Comparison of ENCODE assay signal across 8 mouse cellular contexts in genomic region chr5:31251541-31252101, GRCm38 (mm10). TPM values are rescaled to one million over a fixed set of nuclear protein-coding genes. Genes with fewer than 3 reads are reported as not detected.
DNase-seq lines count a peak whose midpoint lies in the region; ATAC-seq and TF ChIP-seq lines count a peak whose summit lies in the region.

TSS of gene Krtcap3 (plus strand) at chr5:31251691.

- peak within 1 kb of the TSS; percentile 49 for H3K4me2 ChIP-seq in forebrain, embryonic 11.5 days (ENCODE audit: low read depth, low read length, severe bottlenecking)
- peak within 1 kb of the TSS; percentile 70 for H3K4me2 ChIP-seq in liver, postnatal 0 days (ENCODE audit: low read depth, low read length)
- H3K4me2 ChIP-seq in neural tube, embryonic 13.5 days, result peak within 1 kb of the TSS; percentile 32

- H3K27ac ChIP-seq in ES-Bruce4 (ENCODE audit: insufficient read depth, low read length), result no peak within 1 kb of the TSS
- no peak within 1 kb of the TSS for H3K27ac ChIP-seq in forebrain, embryonic 11.5 days (ENCODE audit: low read depth, low read length)
- no peak within 1 kb of the TSS for H3K27ac ChIP-seq in liver, postnatal 0 days (ENCODE audit: low read depth)
- no peak within 1 kb of the TSS for H3K27ac ChIP-seq in neural tube, embryonic 13.5 days (replicated peaks)

- no peak for TF ChIP-seq POLR2A in ES-Bruce4 (IDR thresholded peaks at IDR 0.05; ENCODE audit: insufficient read depth, low read length)

- no peak for TF ChIP-seq CTCF in ES-Bruce4 (IDR thresholded peaks at IDR 0.05; ENCODE audit: low read depth, low read length)
- no peak for TF ChIP-seq CTCF in liver, postnatal 0 days (IDR thresholded peaks at IDR 0.05; ENCODE audit: low read depth)

- H3K9ac ChIP-seq in ES-Bruce4 (ENCODE audit: low read depth, poor library complexity, severe bottlenecking), result peak within 1 kb of the TSS; percentile 11
- H3K9ac ChIP-seq in forebrain, embryonic 11.5 days (ENCODE audit: low read length), result peak within 1 kb of the TSS; percentile 27; the same call in 1 of the 2 replicates
- H3K9ac ChIP-seq in liver, postnatal 0 days (replicated peaks), result no peak within 1 kb of the TSS; the same call in 1 of the 2 replicates
- peak within 1 kb of the TSS; percentile 38 for H3K9ac ChIP-seq in neural tube, embryonic 13.5 days

- ATAC-seq in activated CD4-positive, CD25-positive, alpha-beta regulatory T cell, adult 4 months, result peak; percentile 41
- peak; percentile 46 for ATAC-seq in forebrain, embryonic 11.5 days (replicated peaks; ENCODE audit: low FRiP score)
- peak; percentile 88 for ATAC-seq in liver, postnatal 0 days
- peak; percentile 45 for ATAC-seq in neural tube, embryonic 13.5 days (ENCODE audit: low read depth)
- ATAC-seq in monocyte, adult 5-6 weeks (replicated peaks; ENCODE audit: insufficient number of reproducible peaks, low FRiP score, low TSS enrichment, poor library complexity, severe bottlenecking), result no peak

- H3K4me3 ChIP-seq in ES-Bruce4 (ENCODE audit: low read depth, low read length), result peak within 1 kb of the TSS; percentile 54
- H3K4me3 ChIP-seq in forebrain, embryonic 11.5 days (ENCODE audit: low read depth, low read length), result peak within 1 kb of the TSS; percentile 18
- peak within 1 kb of the TSS; percentile 46 for H3K4me3 ChIP-seq in liver, postnatal 0 days (ENCODE audit: low read depth, low read length)
- H3K4me3 ChIP-seq in neural tube, embryonic 13.5 days, result peak within 1 kb of the TSS; percentile 7

- peak; percentile 71 for DNase-seq in forebrain, embryonic 11.5 days (ENCODE audit: low spot score)
- peak; percentile 76 for DNase-seq in kidney, adult 11 months
- DNase-seq in liver, postnatal 0 days, result peak; percentile 65
- DNase-seq in gastrocnemius, postnatal 25 days, result no peak

- 6% methylated on average over 43 of the region's 47 CpGs for WGBS in forebrain, embryonic 11.5 days
- WGBS in liver, postnatal 0 days (ENCODE audit: insufficient replicate concordance), result 53% methylated on average over 46 of the region's 47 CpGs
- 10% methylated on average over 47 of the region's 47 CpGs for WGBS in neural tube, embryonic 13.5 days

- H3K36me3 ChIP-seq in ES-Bruce4 (ENCODE audit: control insufficient read depth, insufficient read depth, low read length, poor library complexity, severe bottlenecking), result peaks cover 8% of the 10 kb centered on the region; the same call in 1 of the 2 replicates
- peaks cover 10% of the 10 kb centered on the region; the same call in 1 of the 2 replicates for H3K36me3 ChIP-seq in forebrain, embryonic 11.5 days (ENCODE audit: control insufficient read depth, insufficient read depth, low read length)
- H3K36me3 ChIP-seq in liver, postnatal 0 days (replicated peaks; ENCODE audit: insufficient read depth, low read length), result peaks cover 54% of the 10 kb centered on the region
- H3K36me3 ChIP-seq in neural tube, embryonic 13.5 days, result peaks cover 97% of the 10 kb centered on the region

- H3K4me1 ChIP-seq in ES-Bruce4 (ENCODE audit: control insufficient read depth, insufficient read depth, low read length), result peaks cover 2% of the 10 kb centered on the region
- H3K4me1 ChIP-seq in forebrain, embryonic 11.5 days (replicated peaks; ENCODE audit: control insufficient read depth, insufficient read depth, low read length), result peaks cover 7% of the 10 kb centered on the region; the same call in 1 of the 2 replicates
- H3K4me1 ChIP-seq in liver, postnatal 0 days (ENCODE audit: insufficient read depth), result peaks cover 4% of the 10 kb centered on the region
- H3K4me1 ChIP-seq in neural tube, embryonic 13.5 days (replicated peaks), result peaks cover 11% of the 10 kb centered on the region

- no peaks in the 10 kb centered on the region for H3K9me3 ChIP-seq in ES-Bruce4 (replicated peaks; ENCODE audit: control insufficient read depth, insufficient read depth, low read length, poor library complexity, severe bottlenecking)
- H3K9me3 ChIP-seq in forebrain, embryonic 11.5 days (ENCODE audit: control insufficient read depth, low read length), result no peaks in the 10 kb centered on the region
- H3K9me3 ChIP-seq in liver, postnatal 0 days (ENCODE audit: low read length), result no peaks in the 10 kb centered on the region
- H3K9me3 ChIP-seq in neural tube, embryonic 13.5 days, result no peaks in the 10 kb centered on the region

- no peak for TF ChIP-seq EP300 in ES-Bruce4 (IDR thresholded peaks at IDR 0.05; ENCODE audit: insufficient read depth, low read depth, low read length)
- TF ChIP-seq EP300 in liver, postnatal 0 days (IDR thresholded peaks at IDR 0.05; ENCODE audit: low read depth), result no peak

- H3K27me3 ChIP-seq in ES-Bruce4 (ENCODE audit: control insufficient read depth, insufficient read depth, low read length, poor library complexity, severe bottlenecking), result no peaks in the 10 kb centered on the region
- peaks cover 2% of the 10 kb centered on the region; the same call in 1 of the 2 replicates for H3K27me3 ChIP-seq in forebrain, embryonic 11.5 days (ENCODE audit: control insufficient read depth, insufficient read depth, low read length)
- H3K27me3 ChIP-seq in liver, postnatal 0 days (ENCODE audit: insufficient read depth, low read length), result no peaks in the 10 kb centered on the region
- H3K27me3 ChIP-seq in neural tube, embryonic 13.5 days, result no peaks in the 10 kb centered on the region

RNA-seq across cellular contexts. Expression of gene Krtcap3, which starts in this region (rescaled TPM):
- 15.6 and 17.4 TPM in 2 replicates for polyA plus RNA-seq in ES-Bruce4 (2011; ENCODE audit: insufficient read depth, insufficient read length, low read depth, missing spikeins)
- 10 to 100 TPM; 26.6 to 35.5 TPM for polyA plus RNA-seq in activated CD4-positive, CD25-positive, alpha-beta regulatory T cell, adult 4 months (2017; shearing (Covaris generic))
- 5.0 and 5.1 TPM in 2 replicates for polyA plus RNA-seq in forebrain, embryonic 11.5 days (2014; fragmentation: Nextera tagmentation; extraction: Ambion mirVana)
- polyA plus RNA-seq in liver, postnatal 0 days (2015; fragmentation: Nextera tagmentation; extraction: Ambion mirVana), result 6.5 and 7.5 TPM in 2 replicates
- 4.5 and 4.7 TPM in 2 replicates for polyA plus RNA-seq in neural tube, embryonic 13.5 days (2015; fragmentation: Nextera tagmentation; extraction: Ambion mirVana)
- 2.5 to 14.9 TPM (median 12.9 TPM) in 3 replicates for total RNA-seq in monocyte, adult 5-6 weeks (2017)
- total RNA-seq in gastrocnemius, postnatal 25 days (2021), result 1 to 10 TPM; 1.8 to 1.9 TPM
